Mouse (Mus musculus): ENCODE results near the gene Dnajb5. TPM values are rescaled to one million over a fixed set of nuclear protein-coding genes. Genes with fewer than 3 reads are reported as not detected.

Gene Dnajb5
- polyA plus RNA-seq, 1 experiment, result 7.6 TPM

DNA sequence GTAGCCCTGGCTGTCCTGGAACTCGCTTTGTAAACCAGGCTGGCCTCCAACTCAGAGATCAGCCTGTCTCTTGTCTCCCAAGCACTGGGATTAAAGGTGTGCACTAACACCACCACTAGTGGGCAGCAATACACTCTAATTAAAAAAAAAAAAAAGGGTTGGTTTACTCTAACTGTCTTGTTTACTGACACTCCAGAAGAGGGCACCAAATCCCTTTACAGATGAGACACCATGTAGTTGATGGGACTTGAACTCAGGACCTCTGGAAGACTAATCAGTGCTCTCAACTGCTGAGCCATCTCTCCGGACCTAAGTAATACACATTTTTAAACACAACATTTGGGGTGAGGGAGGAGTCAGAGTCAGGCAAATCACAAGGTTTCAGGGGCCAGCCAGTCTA, 56.2 kb downstream of the Dnajb5 start:
- Histone ChIP-seq H3K27me3 (ENCODE audit: control insufficient read depth, insufficient read depth, low read length) (no peaks in the 10 kb centered on the region), H3K4me1 (ENCODE audit: control insufficient read depth, insufficient read depth, low read length) (peaks cover 16% of the 10 kb centered on the region), H3K36me3 (ENCODE audit: control insufficient read depth, insufficient read depth, low read length) (peaks cover 4% of the 10 kb centered on the region), H3K27ac (ENCODE audit: control insufficient read depth, insufficient read depth, low read depth, low read length) (no peak overlapping the region), H3K4me3 (ENCODE audit: control insufficient read depth, low read depth, low read length) (no peak overlapping the region)
- TF ChIP-seq CTCF (IDR thresholded peaks at IDR 0.05; ENCODE audit: control insufficient read depth, insufficient read depth, insufficient replicate concordance, low read depth, low read length), result no peak
- TF ChIP-seq POLR2A (IDR thresholded peaks at IDR 0.05; ENCODE audit: control insufficient read depth, low read depth, low read length), result no peak

Other genes with a start within 250 kb of the Dnajb5 start
- gene 4930578G10Rik, start 214.3 kb upstream of the Dnajb5 start, polyA plus RNA-seq (2012; rRNA removed), result 13.8 and 14.9 TPM in 2 replicates
- gene Ccl19, start 193.2 kb upstream of the Dnajb5 start, polyA plus RNA-seq (2012; rRNA removed), result 1.2 and 1.6 TPM in 2 replicates
- 4.0 and 4.4 TPM in 2 replicates for gene Ccl21a, start 175.8 kb upstream of the Dnajb5 start, polyA plus RNA-seq (2012; rRNA removed)
- gene Fam205a1, start 95.9 kb upstream of the Dnajb5 start, polyA plus RNA-seq (2012; rRNA removed), result 18.8 and 19.9 TPM in 2 replicates
- gene Gm12394, start 93.0 kb upstream of the Dnajb5 start, polyA plus RNA-seq (2012; rRNA removed), result 0.07 and 0.20 TPM in 2 replicates
- gene Fam205c, start 75.6 kb upstream of the Dnajb5 start, polyA plus RNA-seq (2012; rRNA removed), result 209 and 240 TPM in 2 replicates
- 1.3 and 1.7 TPM in 2 replicates for gene Phf24, start 33.2 kb upstream of the Dnajb5 start, polyA plus RNA-seq (2012; rRNA removed)
- gene 1700022I11Rik, start 19.8 kb downstream of the Dnajb5 start, polyA plus RNA-seq (2012; rRNA removed), result 22.4 and 23.7 TPM in 2 replicates
- 78.0 and 85.5 TPM in 2 replicates for gene Vcp, start 50.7 kb downstream of the Dnajb5 start, polyA plus RNA-seq (2012; rRNA removed)
- 96.4 and 104 TPM in 2 replicates for gene Fancg, start 60.7 kb downstream of the Dnajb5 start, polyA plus RNA-seq (2012; rRNA removed)
- gene Pigo, start 76.0 kb downstream of the Dnajb5 start, polyA plus RNA-seq (2012; rRNA removed), result 36.3 and 42.0 TPM in 2 replicates
- 19.8 and 22.7 TPM in 2 replicates for gene Stoml2, start 81.9 kb downstream of the Dnajb5 start, polyA plus RNA-seq (2012; rRNA removed)
- gene Fam214b, start 96.4 kb downstream of the Dnajb5 start, polyA plus RNA-seq (2012; rRNA removed), result 41.4 and 46.3 TPM in 2 replicates
- gene Unc13b, start 109.1 kb downstream of the Dnajb5 start, polyA plus RNA-seq (2012; rRNA removed), result 17.4 and 20.6 TPM in 2 replicates

All from testis, adult 2 months (tissue).